Mouse (Mus musculus): Measurements from ENCODE around the gene Gpr4. TPM values are rescaled to one million over a fixed set of nuclear protein-coding genes. Genes with fewer than 3 reads are reported as not detected.

Gene Gpr4
- polyA plus RNA-seq, 1 experiment from 2014 or later = 1.7 TPM

- H3K36me3 ChIP-seq (replicated peaks) = peaks cover 69% of the 10 kb centered on the region
- no peak for DNase-seq (ENCODE audit: low spot score)
- 86% methylated on average over 7 of the region's 7 CpGs for WGBS
- no peak overlapping the region for H3K27ac ChIP-seq (replicated peaks)
- H3K4me1 ChIP-seq = peaks cover 6% of the 10 kb centered on the region
- H3K27me3 ChIP-seq (replicated peaks; ENCODE audit: low read depth, poor library complexity, severe bottlenecking) = no peaks in the 10 kb centered on the region
- no peaks in the 10 kb centered on the region for H3K9me3 ChIP-seq
- H3K4me3 ChIP-seq = no peak overlapping the region
These were observed 44.2 kb downstream of the Gpr4 start for GRCm38 (mm10) chr7:19256567-19256966.

GRCm38 (mm10) chr7:19257390-19258022, 45.2 kb downstream of the Gpr4 start:
- WGBS = 34% methylated on average over 11 of the region's 11 CpGs
- Histone ChIP-seq H3K36me3 (replicated peaks) (peaks cover 78% of the 10 kb centered on the region), H3K27me3 (replicated peaks; ENCODE audit: low read depth, poor library complexity, severe bottlenecking) (no peaks in the 10 kb centered on the region)

DNA sequence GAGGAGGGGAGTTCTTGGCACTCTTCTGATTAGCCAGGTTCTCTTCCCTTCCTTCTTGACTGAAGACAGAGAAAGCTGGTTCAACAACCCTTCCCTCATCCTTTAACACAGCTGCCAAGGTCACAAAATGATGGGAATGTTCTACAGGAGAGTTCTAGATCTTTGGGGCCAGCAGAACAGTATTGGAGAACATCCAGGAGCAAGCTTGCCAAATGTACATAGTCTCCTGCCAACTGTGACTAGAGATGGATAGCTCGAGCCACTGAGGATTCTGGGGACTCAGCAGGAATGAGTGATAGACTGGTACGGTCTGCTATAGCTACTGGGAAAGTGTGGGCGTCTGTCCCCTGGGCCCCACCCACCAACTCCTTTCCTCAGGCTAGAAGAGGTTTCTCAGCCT, 46.0 kb downstream of the Gpr4 start:
- no peak overlapping the region for H3K4me3 ChIP-seq
- H3K9me3 ChIP-seq = no peaks in the 10 kb centered on the region
- DNase-seq (ENCODE audit: low spot score) = no peak
- peaks cover 86% of the 10 kb centered on the region for H3K36me3 ChIP-seq (replicated peaks)
- peaks cover 6% of the 10 kb centered on the region for H3K4me1 ChIP-seq
- no peaks in the 10 kb centered on the region for H3K27me3 ChIP-seq (replicated peaks; ENCODE audit: low read depth, poor library complexity, severe bottlenecking)
- 81% methylated on average over 3 of the region's 3 CpGs for WGBS
- no peak overlapping the region for H3K27ac ChIP-seq (replicated peaks)

More at GRCm38 (mm10) chr7:19257390-19258022, 45.2 kb downstream of the Gpr4 start:
- peak; percentile 74 for DNase-seq (ENCODE audit: low spot score)
- Histone ChIP-seq H3K4me3 (0 out of 2 replicates have a peak overlapping the region, but pooled peaks have one; percentile 23), H3K4me1 (peaks cover 6% of the 10 kb centered on the region), H3K9me3 (no peaks in the 10 kb centered on the region), H3K27ac (replicated peaks) (no peak overlapping the region)

DNA sequence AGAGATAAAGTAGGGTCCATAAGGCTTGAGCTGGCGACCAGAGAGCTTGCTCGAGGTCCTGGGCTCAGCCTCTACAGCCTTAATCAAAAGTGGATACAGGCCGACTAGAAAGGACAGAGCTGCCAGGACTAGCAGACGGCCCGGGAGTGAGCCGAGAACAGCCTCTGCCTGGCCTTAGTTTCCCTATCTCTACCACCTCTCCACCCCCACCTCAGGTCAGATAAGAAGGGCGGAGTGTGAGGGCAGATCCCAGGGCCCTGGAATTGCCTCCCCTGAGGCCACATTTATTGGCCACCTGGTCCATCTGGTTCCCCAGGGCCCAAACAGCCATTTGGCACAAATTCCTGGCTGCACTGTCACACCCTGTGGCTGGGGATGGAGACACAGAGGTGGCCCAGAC, 52.8 kb downstream of the Gpr4 start:
- peaks cover 82% of the 10 kb centered on the region for H3K36me3 ChIP-seq (replicated peaks)
- 86% methylated on average over 7 of the region's 7 CpGs for WGBS

GRCm38 (mm10) chr7:19265928-19266822, 53.8 kb downstream of the Gpr4 start:
- H3K36me3 ChIP-seq (replicated peaks) = peaks cover 71% of the 10 kb centered on the region

More for the DNA sequence above, 52.8 kb downstream of the Gpr4 start:
- Histone ChIP-seq H3K4me3 (no peak overlapping the region), H3K27ac (replicated peaks) (no peak overlapping the region), H3K9me3 (no peaks in the 10 kb centered on the region), H3K27me3 (replicated peaks; ENCODE audit: low read depth, poor library complexity, severe bottlenecking) (no peaks in the 10 kb centered on the region), H3K4me1 (peaks cover 32% of the 10 kb centered on the region)
- no peak for DNase-seq (ENCODE audit: low spot score)

GRCm38 (mm10) chr7:19267051-19267450, 54.7 kb downstream of the Gpr4 start:
- Histone ChIP-seq H3K36me3 (replicated peaks) (peaks cover 63% of the 10 kb centered on the region), H3K4me1 (peaks cover 40% of the 10 kb centered on the region)

More at GRCm38 (mm10) chr7:19265928-19266822, 53.8 kb downstream of the Gpr4 start:
- Histone ChIP-seq H3K27me3 (replicated peaks; ENCODE audit: low read depth, poor library complexity, severe bottlenecking) (no peaks in the 10 kb centered on the region), H3K9me3 (no peaks in the 10 kb centered on the region), H3K4me1 (peaks cover 40% of the 10 kb centered on the region), H3K27ac (replicated peaks) (no peak overlapping the region), H3K4me3 (no peak overlapping the region)
- no peak for DNase-seq (ENCODE audit: low spot score)
- 85% methylated on average over 10 of the region's 10 CpGs for WGBS

GRCm38 (mm10) chr7:19268993-19269681, 56.8 kb downstream of the Gpr4 start:
- H3K27ac ChIP-seq (replicated peaks) = peak overlapping the region; percentile 90
- peak; percentile 21 for DNase-seq (ENCODE audit: low spot score)
- no peaks in the 10 kb centered on the region for H3K27me3 ChIP-seq (replicated peaks; ENCODE audit: low read depth, poor library complexity, severe bottlenecking)
- peaks cover 42% of the 10 kb centered on the region for H3K36me3 ChIP-seq (replicated peaks)
- peaks cover 46% of the 10 kb centered on the region for H3K4me1 ChIP-seq
- WGBS = 39% methylated on average over 10 of the region's 10 CpGs
- H3K9me3 ChIP-seq = no peaks in the 10 kb centered on the region
- peak overlapping the region; percentile 75 for H3K4me3 ChIP-seq

More at GRCm38 (mm10) chr7:19267051-19267450, 54.7 kb downstream of the Gpr4 start:
- Histone ChIP-seq H3K4me3 (no peak overlapping the region), H3K27ac (replicated peaks) (no peak overlapping the region), H3K27me3 (replicated peaks; ENCODE audit: low read depth, poor library complexity, severe bottlenecking) (no peaks in the 10 kb centered on the region), H3K9me3 (no peaks in the 10 kb centered on the region)
- WGBS = 75% methylated on average over 10 of the region's 10 CpGs
- DNase-seq (ENCODE audit: low spot score) = no peak

DNA sequence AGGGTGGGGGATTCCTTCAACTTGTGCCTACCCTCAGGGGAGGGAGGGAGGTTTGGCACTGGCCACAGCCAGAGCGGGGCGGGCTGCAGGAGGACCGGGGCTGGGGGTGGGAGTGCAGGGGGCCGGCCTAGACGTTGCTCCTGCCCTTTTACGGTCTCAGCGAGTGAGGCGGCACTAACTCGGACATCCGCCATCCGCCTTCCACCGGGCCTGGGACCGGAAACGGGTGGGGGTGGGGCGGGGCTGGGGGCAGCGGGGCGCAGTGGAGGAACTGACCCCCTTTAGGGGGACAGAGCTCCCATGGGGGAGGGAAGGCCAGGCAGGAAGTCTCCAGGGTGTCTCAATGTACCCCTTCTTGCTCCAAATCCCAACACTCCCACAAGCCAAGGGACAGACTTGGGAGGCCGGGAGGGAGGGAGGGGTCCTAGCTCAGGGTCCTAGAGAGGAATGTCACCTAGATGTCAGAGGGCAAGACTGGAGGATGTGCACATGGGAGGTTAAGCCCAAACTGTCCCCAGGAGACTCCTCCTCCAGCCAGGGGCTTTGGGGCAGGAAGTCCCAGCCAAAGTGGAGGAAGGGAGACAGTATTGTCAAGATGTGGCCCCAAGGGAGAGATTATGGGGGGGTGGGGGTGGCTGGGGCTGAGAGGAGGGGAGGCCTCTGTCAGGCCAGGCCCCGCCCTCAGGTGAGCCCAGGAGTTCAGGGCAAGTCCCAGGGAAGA, 57.5 kb downstream of the Gpr4 start:
- H3K36me3 ChIP-seq (replicated peaks) = peaks cover 34% of the 10 kb centered on the region
- H3K9me3 ChIP-seq = no peaks in the 10 kb centered on the region
- H3K4me3 ChIP-seq = peak overlapping the region; percentile 75
- under 1% methylated on average over 19 of the region's 19 CpGs for WGBS
- peak; percentile 78 for DNase-seq (ENCODE audit: low spot score)
- H3K27ac ChIP-seq (replicated peaks) = peak overlapping the region; percentile 90
- H3K4me1 ChIP-seq = peaks cover 46% of the 10 kb centered on the region
- H3K27me3 ChIP-seq (replicated peaks; ENCODE audit: low read depth, poor library complexity, severe bottlenecking) = 0 out of 2 replicates have a peak, but pooled peaks cover 1% of the 10 kb centered on the region

DNA sequence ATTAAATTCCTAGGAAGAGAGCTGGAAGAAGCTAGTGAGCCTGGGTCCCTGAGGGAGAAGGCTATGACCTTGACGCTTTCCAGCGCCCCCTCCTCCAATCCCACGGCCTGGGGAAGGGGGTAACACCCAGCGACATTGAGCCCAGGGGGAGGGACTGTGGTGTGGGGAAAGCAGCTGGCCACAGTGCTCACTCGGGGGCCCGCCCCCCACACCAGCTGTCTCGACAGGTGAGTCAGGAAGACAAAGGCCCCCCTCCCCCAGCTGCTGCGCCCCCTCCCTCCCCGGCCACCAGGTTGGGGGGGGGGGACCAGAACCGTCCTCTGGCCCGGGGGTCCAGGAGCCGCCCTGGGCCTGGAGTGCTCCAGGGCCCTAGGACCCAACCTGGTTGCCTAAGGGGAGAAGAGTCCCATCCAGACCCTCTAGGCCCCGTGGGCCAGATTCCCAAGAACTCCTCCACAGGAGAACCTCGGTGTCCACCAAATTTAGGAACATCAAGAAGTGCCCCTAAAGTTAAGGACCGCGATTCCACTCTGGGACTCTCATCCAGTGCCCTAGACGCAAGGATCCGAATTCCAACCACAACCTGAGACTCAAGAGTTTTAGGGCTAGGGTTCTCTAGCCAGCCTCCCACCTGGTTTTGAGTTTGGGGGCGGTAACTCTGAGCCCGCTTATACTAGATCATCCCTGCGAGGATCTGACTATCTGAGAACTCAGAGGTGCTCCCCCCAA, 58.3 kb downstream of the Gpr4 start:
- Histone ChIP-seq H3K36me3 (replicated peaks) (peaks cover 27% of the 10 kb centered on the region), H3K4me1 (peaks cover 45% of the 10 kb centered on the region), H3K9me3 (no peaks in the 10 kb centered on the region), H3K4me3 (peak overlapping the region; percentile 75), H3K27ac (replicated peaks) (peak overlapping the region; percentile 90), H3K27me3 (replicated peaks; ENCODE audit: low read depth, poor library complexity, severe bottlenecking) (0 out of 2 replicates have a peak, but pooled peaks cover 4% of the 10 kb centered on the region)
- under 1% methylated on average over 21 of the region's 21 CpGs for WGBS
- peak; percentile 60 for DNase-seq (ENCODE audit: low spot score)

GRCm38 (mm10) chr7:19271238-19272172, 59.2 kb downstream of the Gpr4 start, which contains the start of gene Vasp:
Gene Vasp (minus strand): TSS chr7:19271817.
- H3K9me3 ChIP-seq = no peaks in the 10 kb centered on the region
- H3K27me3 ChIP-seq (replicated peaks; ENCODE audit: low read depth, poor library complexity, severe bottlenecking) = 0 out of 2 replicates have a peak, but pooled peaks cover 4% of the 10 kb centered on the region
- H3K4me3 ChIP-seq = peak within 1 kb of the TSS; percentile 75
- peaks cover 37% of the 10 kb centered on the region for H3K4me1 ChIP-seq
- peaks cover 18% of the 10 kb centered on the region for H3K36me3 ChIP-seq (replicated peaks)
- peak; percentile 86 for DNase-seq (ENCODE audit: low spot score)
- WGBS = under 1% methylated on average over 62 of the region's 62 CpGs
- H3K27ac ChIP-seq (replicated peaks) = peak within 1 kb of the TSS; percentile 90
